Mouse (Mus musculus): Measurements from ENCODE around the gene 2510009E07Rik.

The 2510009E07Rik gene

DNA sequence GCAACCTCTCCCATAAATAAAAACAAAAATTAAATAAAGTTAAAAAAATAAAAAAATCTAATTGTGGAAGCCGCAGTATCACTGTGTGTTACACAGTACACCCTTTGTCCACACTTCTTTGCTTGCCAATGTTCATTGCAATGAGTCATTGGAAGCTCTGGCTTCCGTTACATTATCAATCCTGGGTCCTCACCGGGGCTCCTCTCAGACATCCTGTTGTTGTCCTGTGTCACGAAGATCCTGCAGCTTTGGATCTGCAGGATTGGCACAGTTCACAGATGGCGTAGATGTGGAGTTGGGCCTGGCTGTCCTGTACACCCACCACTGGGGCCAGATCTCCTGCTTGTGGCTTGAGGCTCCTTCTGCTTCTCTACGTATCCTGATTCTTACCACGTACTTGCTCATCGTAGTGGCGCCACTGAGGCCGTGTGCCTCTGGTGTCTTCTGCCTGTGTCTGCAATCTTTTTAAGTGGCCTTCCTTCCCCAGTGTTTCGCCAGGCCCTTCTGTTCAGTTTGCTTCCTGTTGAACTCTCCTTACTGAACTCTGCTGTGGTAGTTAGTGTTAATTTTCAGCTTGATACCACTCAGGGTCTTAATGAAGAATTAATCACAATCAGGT is 57.2 kb downstream of the 2510009E07Rik start:
- DNase-seq (ENCODE audit: inconsistent age in 2 of 2, low spot score in 1 of 2) = peak in 1 of 2 experiments; percentile 44

DNA sequence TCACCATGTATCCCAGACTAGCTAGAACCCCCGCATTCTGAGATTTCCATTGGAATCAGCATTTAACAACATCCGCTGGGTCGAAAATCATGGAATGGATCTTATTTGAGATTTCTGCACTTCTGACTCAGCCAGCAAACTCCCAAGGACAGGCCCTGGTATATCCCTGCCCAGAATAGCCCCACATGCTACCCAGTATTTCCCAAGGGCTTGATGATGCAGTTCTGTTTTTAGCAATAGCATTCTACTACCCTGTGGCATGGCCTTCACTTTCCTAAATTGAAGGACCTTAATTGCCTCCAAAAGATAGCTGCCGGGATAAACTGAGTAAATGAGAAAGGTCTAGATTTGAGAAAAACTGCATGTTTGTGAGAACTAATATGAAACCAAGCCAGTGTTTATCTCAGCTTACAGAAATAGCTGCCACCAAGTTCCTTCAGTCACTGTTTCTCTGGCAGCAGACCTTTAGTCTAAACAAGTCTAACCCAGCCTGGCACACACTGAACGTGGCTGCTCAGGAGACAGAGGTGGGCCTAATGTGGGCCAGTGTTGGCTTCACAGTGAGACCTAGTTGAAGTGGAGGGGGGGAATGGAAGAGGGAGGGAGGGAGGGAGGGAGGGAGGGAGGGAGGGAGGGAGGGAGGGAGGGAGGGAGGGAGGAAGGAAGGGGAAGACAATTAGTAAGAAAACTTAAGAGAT is 58.2 kb downstream of the 2510009E07Rik start:
- peak; percentile 51 to 90 for DNase-seq (ENCODE audit: inconsistent age in 2 of 2, low spot score in 1 of 2)

DNA sequence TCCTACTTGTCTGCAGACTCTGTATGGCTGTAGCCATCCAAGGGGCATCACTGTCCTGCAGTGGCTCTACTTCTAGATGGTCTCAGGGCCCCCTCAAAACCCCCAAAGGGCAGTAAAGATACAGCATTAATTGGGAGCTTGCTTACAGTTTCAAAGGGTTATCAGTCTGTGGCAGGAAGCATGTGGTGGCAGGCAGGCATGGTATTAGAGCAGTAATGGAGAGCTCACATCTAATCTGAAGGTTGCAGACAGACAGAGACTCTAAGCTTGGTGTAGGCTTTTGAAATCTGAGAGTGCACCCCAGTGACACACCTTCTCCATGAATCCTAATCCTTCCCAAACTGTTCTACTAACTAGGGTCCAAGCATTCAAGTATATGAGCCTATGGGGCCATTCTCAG is 60.0 kb downstream of the 2510009E07Rik start:
- DNase-seq (ENCODE audit: inconsistent age in 2 of 2, low spot score in 1 of 2) = no peak

DNA sequence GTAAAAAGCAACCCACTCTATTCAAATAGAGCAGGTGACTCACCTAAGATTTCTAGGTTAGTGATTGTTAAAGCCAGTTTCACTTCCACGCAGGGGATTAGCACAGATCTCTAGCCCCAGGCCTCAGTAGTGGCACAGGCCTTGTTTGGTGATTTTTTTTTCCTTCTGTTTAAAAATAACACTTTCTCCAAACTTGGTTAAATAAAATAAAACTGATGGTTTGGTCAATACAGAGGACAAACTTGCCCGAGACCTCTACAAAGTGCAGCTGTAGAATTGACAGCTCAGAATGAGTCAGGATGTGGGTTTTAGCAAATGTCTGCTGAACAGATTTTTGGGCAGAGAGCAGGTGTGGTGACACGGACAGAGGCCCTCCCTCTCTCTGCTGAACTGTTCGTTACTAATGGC is 62.6 kb downstream of the 2510009E07Rik start:
- DNase-seq (ENCODE audit: inconsistent age in 2 of 2, low spot score in 1 of 2) = no peak

DNA sequence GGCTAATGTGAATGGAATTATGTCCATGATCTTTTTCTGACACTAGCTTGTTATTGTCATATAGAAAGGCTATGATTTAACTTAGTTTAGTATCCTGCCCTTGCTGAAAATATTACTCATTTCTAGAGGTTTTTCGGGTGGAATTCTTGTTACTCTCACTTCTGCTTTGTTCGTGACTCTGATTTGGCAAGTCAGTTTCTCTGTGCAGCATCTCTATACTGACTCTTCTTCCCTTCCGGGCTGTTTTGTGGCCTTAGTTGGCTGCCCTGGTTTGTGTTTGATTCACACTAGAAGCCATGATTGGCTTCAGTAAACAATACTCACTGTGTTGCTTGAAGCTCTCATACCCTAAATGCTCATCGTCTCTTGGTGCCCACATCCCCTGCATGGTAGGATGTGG is 63.9 kb downstream of the 2510009E07Rik start:
- no peak for DNase-seq (ENCODE audit: inconsistent age in 2 of 2, low spot score in 1 of 2)

DNA sequence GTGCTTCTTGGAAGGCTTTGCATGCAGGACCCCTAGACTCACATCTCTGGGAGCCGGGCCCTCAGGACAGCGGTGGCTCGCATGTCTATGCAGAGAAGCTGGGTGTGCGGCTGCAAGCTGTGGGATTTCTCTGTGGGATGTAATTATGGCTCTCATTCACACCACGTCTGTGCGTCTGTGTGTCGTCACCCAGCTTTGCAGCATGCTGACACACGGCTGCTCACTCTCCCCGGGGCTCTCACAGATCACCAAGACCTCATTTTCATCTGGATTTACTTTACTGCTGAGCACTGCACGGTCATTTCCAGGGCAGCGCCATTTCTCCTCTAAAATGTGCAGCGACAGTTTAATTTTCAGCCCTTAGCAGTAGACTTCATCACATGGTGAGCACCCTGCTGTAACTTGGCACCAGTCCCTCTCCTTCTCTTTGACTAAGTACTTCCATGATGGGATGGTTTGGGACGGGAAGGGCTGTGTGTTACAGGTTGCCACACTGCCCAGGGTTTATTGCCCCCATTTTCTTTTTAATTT is 66.3 kb downstream of the 2510009E07Rik start:
- no peak for DNase-seq (ENCODE audit: inconsistent age in 2 of 2, low spot score in 1 of 2)

DNA sequence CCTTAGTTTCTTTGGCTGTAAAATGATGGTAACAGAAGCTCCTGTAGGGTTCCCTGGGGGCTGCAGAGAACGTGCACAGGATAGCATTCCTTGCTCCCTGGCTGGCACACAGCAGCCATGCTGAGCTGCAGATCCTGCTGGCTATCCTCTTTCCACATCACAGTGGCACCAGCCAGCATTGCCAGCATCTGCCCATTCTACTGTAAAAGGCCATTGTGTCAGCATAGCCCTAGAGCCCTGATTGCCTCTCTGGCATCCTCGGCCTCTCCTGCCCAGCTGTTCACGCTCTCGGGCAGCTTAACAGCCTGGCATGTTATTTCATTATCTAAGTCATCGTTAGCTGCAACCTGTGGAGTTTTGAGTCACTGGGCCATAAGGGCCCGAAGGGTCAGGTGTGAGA is 67.2 kb downstream of the 2510009E07Rik start:
- no peak for DNase-seq (ENCODE audit: inconsistent age in 2 of 2, low spot score in 1 of 2)

DNA sequence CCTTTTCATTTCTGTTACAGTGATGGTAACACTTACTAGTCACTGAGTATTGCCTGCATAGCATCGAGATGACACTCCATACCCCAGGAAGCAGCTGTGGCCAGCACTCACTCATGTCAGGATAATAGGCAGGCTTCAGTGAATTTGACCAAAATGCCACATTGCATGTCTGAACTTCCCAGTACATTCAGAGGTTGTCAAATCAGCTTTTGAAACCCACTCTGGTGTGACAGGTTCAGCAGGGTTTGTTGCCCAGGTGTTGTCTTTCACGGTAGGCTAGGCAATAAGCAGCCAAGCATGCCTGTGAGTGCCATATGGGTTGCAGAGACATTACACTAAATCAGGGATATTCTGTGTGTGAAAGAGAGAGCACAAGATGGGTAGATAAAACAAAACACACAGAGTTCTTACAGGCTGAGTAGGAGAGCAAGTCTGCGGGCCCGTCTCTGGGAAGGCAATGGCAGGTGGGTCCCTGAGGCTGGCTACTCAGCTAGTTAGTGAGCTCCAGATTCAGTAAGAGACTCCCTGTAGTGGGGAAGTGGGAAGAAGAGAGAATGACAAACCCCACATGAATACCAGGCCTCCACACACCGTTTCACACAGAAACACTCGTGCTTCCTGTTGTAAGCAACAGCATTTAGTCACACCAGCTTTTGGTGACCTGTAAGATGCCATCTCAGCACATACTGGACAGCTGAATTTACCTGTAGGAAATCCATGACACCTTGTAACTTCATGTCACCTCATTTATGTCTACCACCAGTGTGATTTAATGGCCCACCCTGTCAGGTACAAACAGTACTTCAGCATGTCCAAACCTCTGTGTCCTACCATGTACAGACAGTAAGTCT is 68.5 kb downstream of the 2510009E07Rik start:
- DNase-seq (ENCODE audit: inconsistent age in 2 of 2, low spot score in 1 of 2) = no peak

DNA sequence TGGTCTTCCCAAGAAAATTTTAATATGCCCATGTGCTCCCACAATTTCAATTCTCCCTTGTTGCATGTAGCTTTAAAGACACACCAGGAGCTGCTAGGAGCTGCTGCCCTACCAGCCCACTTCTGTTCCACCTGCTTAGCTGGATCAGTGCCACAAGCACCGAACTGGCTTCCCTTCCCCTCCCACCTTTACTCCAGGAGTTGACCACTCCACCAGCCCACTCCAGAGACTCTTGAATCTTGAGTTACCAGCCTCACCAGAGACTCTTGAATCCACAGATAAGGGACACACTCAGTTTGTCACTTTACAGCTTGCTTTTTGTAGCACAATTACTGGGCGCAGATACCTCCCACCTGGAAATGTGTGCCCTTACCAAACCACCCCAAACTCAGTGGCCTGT is 73.8 kb downstream of the 2510009E07Rik start:
- DNase-seq (ENCODE audit: inconsistent age in 2 of 2, low spot score in 1 of 2) = no peak

DNA sequence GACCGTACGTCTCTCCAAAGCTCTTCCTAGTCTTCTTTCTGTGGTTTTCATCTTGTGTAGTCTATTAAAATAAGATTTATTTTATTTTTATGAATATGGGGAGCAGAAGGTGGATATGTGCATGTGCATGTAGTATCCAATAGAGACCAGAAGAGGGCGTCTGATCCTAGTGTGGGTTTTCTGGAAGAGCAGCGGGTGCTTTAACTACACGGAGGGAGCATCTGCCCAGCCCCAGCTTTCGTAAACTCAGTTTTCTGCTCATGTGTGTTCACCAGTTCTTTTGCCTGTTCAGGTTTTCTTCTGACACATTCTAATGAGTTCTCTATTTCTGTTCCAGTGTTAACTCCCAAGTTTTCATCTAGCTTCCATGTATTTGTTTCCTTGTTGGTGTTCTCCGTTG is 78.7 kb downstream of the 2510009E07Rik start:
- peak; percentile 23 to 80 for DNase-seq (ENCODE audit: inconsistent age in 2 of 2, low spot score in 1 of 2)

DNA sequence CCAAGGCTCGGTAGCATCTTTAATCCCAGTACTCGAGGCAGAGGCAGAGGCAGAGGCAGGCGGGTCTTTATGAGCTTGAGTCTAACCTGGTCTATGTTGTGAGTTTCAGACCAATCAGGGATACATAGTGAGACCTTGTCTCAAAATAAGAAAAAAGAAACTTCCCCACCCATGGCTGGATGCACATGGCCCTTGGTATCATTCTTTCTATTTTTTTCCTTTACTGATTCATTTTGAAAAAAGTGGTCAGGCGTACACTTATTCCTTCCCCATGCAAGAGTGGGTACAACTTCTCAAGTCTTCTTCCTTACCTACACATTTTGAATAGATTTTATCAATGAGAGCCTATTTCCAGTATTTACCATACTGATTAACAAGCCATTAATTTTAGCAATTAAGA is 84.0 kb downstream of the 2510009E07Rik start:
- no peak for DNase-seq (ENCODE audit: inconsistent age in 2 of 2, low spot score in 1 of 2)

DNA sequence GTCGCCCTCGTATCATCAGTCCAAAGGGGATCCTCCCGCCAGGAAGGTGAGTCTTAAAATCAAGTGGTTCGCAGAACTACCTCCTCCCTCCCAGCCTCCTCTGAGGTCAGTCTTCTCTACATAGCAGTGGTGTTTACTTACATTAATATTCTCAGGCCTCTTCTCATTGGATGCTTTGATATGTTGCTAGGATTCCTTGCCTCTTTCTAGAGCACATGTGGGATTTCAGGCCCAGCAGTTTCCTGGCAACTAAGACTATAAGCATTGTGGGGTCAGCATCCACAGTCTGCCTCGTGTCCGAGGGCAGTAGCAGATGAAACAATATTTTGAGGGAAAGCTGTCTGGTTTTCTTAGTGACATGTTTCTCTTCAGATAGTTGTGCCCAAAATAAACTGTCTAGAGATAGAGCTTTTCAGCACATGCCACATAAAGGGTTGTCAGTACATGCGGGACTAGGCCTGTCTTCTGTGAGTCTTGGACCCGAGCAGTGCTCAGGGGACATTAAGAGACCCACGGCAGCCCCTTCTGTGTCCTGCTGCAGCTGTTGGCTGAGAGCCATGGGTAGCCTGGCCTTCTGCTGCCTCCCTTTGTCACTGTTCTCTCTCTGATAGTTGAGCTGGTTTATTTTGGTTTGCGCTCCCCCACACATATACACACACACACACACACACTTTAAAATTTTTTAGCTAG is 86.1 kb downstream of the 2510009E07Rik start:
- no peak for DNase-seq (ENCODE audit: inconsistent age in 2 of 2, low spot score in 1 of 2)

DNA sequence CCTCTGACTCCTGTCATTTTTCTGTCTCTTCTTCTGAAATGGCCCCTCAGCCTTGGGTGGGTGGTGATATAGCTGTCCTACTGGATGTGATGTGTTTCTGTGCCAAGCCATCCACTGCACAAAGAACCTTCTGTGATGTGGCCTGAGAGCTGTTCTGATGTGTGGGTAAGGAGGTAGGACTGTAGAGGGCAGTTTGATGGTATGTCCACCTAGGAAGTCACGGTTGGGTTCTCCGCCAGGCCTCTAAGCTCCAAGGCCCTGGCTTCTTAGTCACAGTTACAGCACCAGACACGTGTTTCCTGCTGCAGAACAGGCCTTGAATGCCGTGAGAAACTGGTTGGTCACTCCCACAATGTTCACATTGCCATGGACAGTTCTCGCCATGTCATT is 86.8 kb downstream of the 2510009E07Rik start:
- DNase-seq (ENCODE audit: inconsistent age in 2 of 2, low spot score in 1 of 2) = no peak

DNA sequence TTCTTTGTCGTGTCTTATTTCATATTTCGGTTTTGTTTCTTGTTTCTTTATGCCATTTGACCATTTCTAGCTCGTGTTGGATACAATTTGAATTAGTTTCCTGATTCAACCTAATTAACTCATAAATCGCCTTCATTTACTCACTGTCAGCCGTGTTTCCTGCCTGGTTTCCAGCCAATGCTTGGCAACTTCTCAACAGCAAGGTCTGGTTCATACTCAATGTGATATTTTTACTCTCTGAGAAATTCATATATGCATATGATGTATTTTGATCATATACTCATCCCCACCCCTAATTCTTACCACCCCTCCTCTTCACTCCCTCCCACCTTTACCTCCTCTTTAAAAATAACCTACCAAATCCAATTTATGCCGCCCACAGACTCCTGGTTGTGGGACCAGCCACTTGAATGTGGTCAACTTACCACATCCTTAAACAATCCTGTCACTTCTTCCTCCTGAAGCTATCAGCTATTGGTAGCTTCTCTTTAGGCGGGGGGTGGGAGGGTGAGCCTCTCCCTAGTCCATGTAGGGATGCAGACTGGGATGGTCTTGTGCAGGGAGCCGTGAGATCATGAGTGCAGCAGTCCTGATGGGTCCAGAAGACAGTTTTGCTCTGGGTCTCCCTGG is 87.3 kb downstream of the 2510009E07Rik start:
- DNase-seq (ENCODE audit: inconsistent age in 2 of 2, low spot score in 1 of 2) = no peak

DNA sequence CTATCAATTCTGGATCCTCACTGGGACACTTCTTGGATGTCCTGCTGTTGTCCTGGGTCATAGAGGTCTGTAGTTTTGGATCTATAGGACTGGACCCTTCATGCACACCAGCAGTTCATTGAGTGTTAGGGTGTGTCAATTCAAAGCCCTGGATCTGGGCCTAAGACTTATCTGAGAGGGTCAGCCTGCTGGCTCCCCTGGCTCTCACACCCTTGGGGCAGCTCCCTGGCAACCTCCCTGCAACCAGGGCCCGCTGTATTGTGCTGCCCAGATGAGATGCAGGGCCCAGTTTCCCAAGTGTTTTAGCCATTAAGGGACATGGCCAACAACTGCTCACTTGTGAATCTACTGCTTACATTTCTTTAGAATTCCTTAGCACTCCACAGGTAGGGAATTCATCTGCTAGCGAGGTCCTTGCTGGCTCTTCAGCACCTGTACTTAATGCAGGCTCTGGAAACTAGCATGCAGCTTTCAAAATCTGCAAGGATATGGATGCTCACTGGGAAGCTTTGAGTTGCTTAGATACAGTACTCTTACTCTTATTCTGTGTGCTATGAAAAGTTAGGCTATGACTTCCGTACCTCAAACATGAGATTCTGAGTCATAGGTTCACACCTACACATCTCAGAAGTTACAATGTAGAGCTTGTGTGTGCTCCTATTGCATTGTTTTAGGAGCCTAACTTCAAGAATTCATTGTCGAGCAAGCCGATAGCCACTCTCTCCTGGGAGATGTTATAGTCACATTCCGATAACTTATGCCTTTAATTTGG is 88.0 kb downstream of the 2510009E07Rik start:
- no peak for DNase-seq (ENCODE audit: inconsistent age in 2 of 2, low spot score in 1 of 2)

DNA sequence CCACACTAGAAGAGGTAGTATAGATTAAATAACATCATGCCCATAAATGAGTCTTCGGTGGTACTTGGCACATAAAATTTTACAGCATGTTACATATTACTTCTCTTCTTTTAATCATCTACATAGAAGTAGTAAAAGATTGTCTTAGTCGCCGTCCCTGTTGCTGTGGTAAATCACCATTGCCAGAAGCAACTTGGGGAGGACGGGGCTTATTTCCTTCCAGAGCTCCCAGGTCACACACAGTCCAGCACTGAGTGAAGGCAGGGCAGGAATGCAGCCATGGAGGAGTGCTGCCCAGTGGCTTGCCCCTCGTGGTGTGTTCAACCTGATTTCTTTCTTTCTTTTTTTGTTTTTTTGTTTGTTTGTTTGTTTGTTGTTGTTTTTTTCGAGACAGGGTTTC is 90.1 kb downstream of the 2510009E07Rik start:
- no peak for DNase-seq (ENCODE audit: inconsistent age in 2 of 2, low spot score in 1 of 2)
